Mouse (Mus musculus): ENCODE measurements around the gene Pigq.

The Pigq gene

DNA sequence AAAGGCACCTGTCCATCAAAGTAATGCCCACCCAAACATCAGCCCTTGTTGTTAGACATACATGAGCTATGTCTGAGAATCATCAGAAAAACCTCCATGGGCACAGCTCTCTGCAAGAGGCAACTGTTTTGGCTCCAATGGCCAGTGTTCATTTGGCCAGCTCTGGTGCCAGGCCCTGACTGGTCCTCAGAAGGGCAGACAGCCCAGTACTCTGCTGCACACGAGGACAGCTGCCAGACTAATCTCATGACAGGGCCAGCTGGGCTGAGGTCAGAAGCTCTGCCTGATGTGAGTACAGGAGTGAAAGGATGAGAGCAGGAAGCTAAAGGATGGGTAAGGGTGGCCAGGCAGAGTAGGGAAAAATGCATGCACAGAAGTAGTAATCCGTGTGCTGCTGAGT is 19.4 kb downstream of the Pigq start:
- DNase-seq (ENCODE audit: low spot score): peak; percentile 75

GRCm38 (mm10) chr17:25922120-25922519 is 22.6 kb downstream of the Pigq start:
- no peak for DNase-seq (ENCODE audit: low spot score)

GRCm38 (mm10) chr17:25919786-25920642 is 24.7 kb downstream of the Pigq start:
- peak; percentile 100 for DNase-seq (ENCODE audit: low spot score)

DNA sequence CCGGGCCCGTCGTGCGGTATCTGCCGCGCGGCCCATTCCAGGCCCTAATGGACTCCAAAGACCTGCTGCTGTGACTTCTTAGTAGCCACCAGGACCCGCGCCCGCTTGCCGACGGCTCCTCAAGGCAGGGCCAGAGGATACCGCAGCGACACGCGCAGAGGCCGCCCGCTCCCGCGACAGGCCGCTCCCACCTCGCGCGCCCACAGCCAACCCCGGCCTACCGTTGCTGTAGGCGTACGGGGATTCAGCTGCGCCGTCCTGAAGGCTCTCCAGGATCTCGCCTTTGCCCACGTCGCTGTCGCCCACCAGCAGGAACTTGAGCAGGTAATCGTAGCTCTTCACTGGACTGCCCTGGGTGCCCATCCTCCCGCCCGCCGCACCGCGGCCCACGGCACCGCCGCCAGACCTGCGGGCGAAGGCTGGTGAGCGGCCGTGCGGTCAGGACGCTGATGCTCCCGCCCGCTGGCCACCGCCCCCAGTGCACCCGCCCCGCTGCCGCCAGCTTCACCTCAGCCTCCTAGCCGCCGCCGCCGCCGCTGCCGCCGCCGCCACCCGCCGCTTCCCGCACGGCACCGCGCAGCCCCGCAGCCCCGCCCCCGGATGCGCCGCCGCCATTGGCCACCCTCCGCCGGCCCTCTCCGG is 25.5 kb downstream of the Pigq start, which contains the start of gene Rab40c:
Gene Rab40c, minus strand, starts transcription at position 584 of the 642 bp plus-strand sequence.
- peak; percentile 58 for DNase-seq (ENCODE audit: low spot score)

- DNase-seq (ENCODE audit: low spot score): no peak
Observed at GRCm38 (mm10) chr17:25918037-25918750, 26.5 kb downstream of the Pigq start.

- no peak for DNase-seq (ENCODE audit: low spot score)
Observed at GRCm38 (mm10) chr17:25916931-25917647, 27.6 kb downstream of the Pigq start.

GRCm38 (mm10) chr17:25914295-25914694 is 30.4 kb downstream of the Pigq start:
- DNase-seq (ENCODE audit: low spot score): no peak

GRCm38 (mm10) chr17:25913877-25914275 is 30.9 kb downstream of the Pigq start:
- DNase-seq (ENCODE audit: low spot score): no peak

DNA sequence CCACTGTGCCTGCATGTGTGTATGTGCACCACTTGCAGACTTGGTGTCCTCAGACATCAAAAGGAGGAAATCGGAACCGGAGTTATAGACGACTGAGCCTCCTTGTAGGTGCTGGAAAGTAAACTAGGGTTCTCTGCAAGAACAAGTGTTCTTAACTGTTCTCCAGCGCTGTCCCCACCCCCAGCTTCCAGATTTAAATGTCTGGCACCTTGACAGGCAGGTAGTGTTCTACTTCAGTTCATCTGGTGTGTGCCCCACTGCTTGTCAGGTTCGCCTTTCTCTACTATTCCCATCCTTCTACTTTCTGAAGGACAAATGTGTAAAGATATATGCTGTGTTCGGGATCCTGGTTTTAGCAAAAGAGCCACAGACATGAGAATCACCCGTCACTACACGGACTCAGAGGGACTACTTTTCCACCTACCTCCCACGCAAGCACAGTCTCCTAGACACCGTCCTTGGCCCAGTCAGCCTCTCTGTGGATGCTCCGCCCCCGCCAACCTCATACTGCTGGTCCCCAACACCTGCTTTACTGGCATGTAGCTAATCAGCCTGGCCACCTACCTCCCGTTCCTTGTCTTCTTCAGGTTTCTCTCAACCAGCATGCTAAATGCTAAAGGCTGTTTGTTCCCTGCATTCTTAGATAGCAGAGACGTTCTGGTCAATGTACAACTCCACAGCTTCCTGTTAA is 31.4 kb downstream of the Pigq start:
- DNase-seq (ENCODE audit: low spot score): peak; percentile 74

- DNase-seq (ENCODE audit: low spot score): no peak
Observed at GRCm38 (mm10) chr17:25911816-25912215, 32.9 kb downstream of the Pigq start.

DNA sequence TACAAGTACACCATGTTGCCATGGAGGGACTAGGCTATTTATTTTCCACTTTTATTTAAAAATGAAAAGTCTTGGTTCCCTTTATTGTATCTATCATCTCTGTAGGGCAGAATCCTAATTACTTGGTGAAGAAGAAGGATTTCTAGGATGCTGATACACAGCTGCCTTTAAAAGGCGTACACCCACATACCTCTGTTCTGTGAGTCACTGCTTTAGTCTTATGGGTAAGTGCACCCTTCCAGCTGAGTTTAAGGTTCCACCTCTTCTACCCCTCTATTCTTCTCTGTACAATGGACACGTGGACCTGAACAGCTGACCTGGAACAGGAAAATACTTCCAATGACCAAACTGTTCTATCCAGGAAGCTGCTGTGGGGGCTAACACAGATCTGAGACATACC is 37.1 kb downstream of the Pigq start:
- DNase-seq (ENCODE audit: low spot score): no peak

GRCm38 (mm10) chr17:25903061-25903460 is 41.7 kb downstream of the Pigq start:
- no peak for DNase-seq (ENCODE audit: low spot score)

- DNase-seq (ENCODE audit: low spot score): no peak
Observed at GRCm38 (mm10) chr17:25900193-25900592, 44.5 kb downstream of the Pigq start.

DNA sequence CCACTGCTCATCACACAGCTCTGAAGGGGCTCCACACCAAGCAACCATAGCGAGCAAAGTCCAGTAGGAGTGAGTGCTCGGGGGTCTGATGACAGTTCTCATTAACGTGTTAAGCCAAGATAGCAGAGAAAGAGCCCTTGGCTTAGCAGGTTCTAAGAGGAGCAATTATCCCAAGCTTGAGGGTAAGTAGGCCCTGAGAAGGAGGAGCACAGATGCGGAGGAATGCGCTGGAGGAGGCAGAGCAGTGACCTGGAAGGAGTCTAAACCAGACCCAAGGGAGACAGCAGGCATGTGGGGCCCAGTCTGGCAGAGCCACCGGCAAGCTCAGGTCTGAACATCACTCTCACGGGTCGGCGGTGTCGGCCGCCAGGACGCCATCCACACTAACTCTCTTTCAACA is 48.8 kb downstream of the Pigq start:
- DNase-seq (ENCODE audit: low spot score): no peak

DNA sequence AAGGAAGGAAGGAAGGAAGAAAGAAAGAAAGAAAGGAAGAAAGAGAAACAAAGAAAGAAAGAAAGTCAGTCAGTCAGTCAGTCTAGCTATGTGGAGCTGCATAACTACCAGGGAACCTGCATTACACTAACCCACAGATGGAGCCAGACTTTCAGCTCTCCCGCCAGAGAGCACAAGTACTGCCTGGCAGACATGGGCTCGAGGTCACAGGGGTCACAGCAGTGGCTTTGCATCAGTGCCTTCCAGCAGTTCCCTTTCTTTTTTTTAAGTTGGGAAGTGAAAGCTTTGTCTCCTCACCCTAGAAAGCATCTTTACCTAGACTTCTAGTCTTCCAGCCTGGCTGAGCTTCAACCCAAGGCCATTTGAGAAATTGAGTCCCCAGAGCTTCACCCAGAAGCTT is 49.3 kb downstream of the Pigq start:
- no peak for DNase-seq (ENCODE audit: low spot score)

DNA sequence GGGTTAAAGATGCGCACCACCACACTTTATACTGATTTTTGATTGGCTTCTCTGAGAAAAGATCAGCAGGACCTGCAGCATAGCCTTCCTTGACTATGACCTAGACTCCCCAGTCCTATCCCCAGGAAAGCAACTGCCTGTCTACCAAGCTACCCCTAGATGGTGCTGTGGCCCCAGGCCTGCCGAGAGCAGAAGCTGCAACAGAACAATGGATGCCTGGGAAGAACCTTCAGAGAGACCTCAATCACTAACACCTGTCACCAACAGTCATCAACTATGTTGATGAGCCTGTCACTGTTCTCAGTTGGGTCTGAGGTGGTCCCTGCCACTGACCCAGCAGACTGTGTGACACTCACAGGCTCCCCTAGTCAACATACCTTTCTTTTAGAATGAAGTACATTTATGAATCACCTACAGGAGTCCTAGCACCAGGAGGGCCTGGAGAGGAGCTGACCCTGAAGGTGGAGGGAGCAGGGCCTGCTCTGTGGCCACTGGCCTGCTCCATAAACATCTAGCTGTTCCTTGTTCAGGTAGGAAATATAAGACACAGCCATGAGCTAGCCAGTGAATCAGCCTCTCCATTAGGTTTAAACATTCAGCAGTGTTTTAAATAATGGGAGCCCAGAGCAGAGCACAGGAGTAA is 50.6 kb downstream of the Pigq start:
- peak; percentile 63 for DNase-seq (ENCODE audit: low spot score)

- no peak for DNase-seq (ENCODE audit: low spot score)
Observed at GRCm38 (mm10) chr17:25888837-25889236, 55.9 kb downstream of the Pigq start.

- DNase-seq (ENCODE audit: low spot score): no peak
Observed at GRCm38 (mm10) chr17:25887467-25887866, 57.3 kb downstream of the Pigq start.

DNA sequence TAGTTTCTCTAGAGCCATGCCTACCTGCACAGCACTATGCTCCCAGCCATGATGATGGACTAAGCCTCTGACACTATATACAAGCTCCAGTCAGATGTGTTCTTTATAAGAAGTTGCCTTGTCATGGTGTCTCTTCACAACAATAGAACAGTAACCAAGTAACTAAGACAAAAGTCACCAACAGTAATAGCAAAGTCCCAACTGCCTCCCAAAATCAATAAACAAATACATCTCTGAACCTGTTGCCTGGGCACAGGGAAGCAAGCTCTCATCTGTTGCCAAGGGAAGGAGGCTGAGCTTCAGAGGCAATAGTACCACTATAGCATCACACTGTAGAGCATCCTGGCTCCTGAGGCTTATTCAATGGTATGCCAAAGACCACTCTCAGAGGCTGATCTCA is 57.9 kb downstream of the Pigq start:
- no peak for DNase-seq (ENCODE audit: low spot score)

- DNase-seq (ENCODE audit: low spot score): no peak
Observed at GRCm38 (mm10) chr17:25885636-25886035, 59.1 kb downstream of the Pigq start.

- DNase-seq (ENCODE audit: low spot score): no peak
Observed at GRCm38 (mm10) chr17:25883824-25884223, 60.9 kb downstream of the Pigq start.

Data from layer of hippocampus, adult 11-12 months (tissue).